Mouse (Mus musculus) forebrain, embryonic 10.5 days (tissue): ENCODE results near the gene Dph2. TPM values are rescaled to one million over a fixed set of nuclear protein-coding genes. Genes with fewer than 3 reads are reported as not detected.

Experiments used
- DNase-seq: peaks from one replicate; pipeline ENCODE4 v3.0.0-alpha.2; 2017; ENCODE audit warnings: low spot score; ENCODE audit errors: extremely low spot score
- H3K27ac ChIP-seq: fragments of 300-500 bp; sonication (generic); 2 replicates; pipeline ENCODE4 v1.5.1; 2016; ENCODE audit warnings: mild to moderate bottlenecking
- H3K27me3 ChIP-seq: fragments of 300-500 bp; sonication (generic); 2 replicates; pipeline ENCODE4 v1.6.1; 2016; ENCODE audit warnings: mild to moderate bottlenecking; ENCODE audit not compliant: poor library complexity, severe bottlenecking
- H3K36me3 ChIP-seq: fragments of 300-500 bp; sonication (generic); replicated peaks from 2 replicates; pipeline ENCODE4 v1.6.1; 2016; ENCODE audit warnings: mild to moderate bottlenecking, moderate library complexity
- H3K4me1 ChIP-seq: fragments of 300-500 bp; sonication (generic); 2 replicates; pipeline ENCODE4 v1.6.1; 2016
- H3K4me3 ChIP-seq: fragments of 300-500 bp; sonication (generic); 2 replicates; pipeline ENCODE4 v1.5.1; 2016; ENCODE audit warnings: mild to moderate bottlenecking, moderate library complexity
- H3K9me3 ChIP-seq: fragments of 300-500 bp; sonication (generic); 2 replicates; pipeline ENCODE4 v1.6.1; 2016; ENCODE audit warnings: mild to moderate bottlenecking, moderate library complexity
- WGBS: fragments of 180-500 bp; shearing (Covaris S2); methylation state at CpG from one replicate; pipeline ENCODE4 v1.1.7; 2016; 5-methylcytosine and 5-hydroxymethylcytosine counted together
- polyA plus RNA-seq: library from polyadenylated mRNA; unstranded; fragments of >200 nt; fragmentation: Nextera tagmentation; extraction: Ambion mirVana; gene quantifications from 2 replicates; pipeline ENCODE4 v1.2.1, GENCODE M21; 2016

Gene Dph2
- polyA plus RNA-seq, 1 experiment from 2014 or later = 29.3 TPM

DNA sequence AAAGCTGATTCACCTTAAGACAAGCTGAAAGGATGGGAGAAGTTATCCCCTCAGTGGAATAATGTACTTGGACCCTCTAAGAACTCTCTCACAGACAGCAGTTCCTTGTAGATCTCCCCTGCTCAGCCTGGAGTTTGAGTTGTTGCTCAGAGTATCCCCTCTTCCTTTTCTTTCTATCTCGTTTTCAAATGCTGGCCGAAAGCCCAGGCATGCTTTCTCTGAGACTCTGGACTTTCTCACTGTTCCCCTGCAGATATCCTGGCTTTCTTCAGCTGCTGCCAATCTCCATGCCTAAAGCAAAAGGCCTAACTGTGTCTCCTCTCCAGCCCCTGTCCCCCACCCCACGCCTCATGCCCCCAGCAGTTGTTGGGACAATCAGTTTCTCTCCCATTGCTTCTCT is 26.4 kb upstream of the Dph2 start:
- no peak overlapping the region for H3K27ac ChIP-seq
- H3K9me3 ChIP-seq = no peaks in the 10 kb centered on the region
- WGBS = 89% methylated on average over 3 of the region's 3 CpGs
- H3K4me1 ChIP-seq = peaks cover 25% of the 10 kb centered on the region
- no peak for DNase-seq
- H3K36me3 ChIP-seq = no peaks in the 10 kb centered on the region; the same call in 1 of the 2 replicates
- peaks cover 10% of the 10 kb centered on the region for H3K27me3 ChIP-seq
- H3K4me3 ChIP-seq = no peak overlapping the region

DNA sequence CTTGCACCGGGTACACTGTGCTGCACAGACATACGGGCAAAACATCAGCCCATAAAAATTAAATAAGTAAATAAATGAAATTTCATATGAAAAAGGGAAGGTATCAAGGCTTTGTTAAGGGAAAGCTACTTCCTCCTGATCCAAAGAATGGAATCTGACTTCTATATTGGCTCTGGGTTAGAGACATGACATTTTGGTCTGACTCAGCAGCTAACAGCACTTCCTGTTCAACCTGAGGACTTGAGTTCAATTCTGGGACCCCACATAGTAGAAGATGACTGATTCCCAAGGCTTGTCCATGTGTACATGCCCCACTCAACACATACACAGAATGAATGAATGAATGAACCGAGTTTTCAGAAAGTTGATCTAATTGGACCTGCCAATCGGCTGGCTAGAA is 26.0 kb upstream of the Dph2 start:
- Histone ChIP-seq H3K9me3 (no peaks in the 10 kb centered on the region), H3K4me3 (no peak overlapping the region), H3K36me3 (no peaks in the 10 kb centered on the region; the same call in 1 of the 2 replicates), H3K27me3 (peaks cover 5% of the 10 kb centered on the region; the same call in 1 of the 2 replicates), H3K27ac (no peak overlapping the region), H3K4me1 (peaks cover 29% of the 10 kb centered on the region)
- WGBS = 92% methylated on average over 4 of the region's 4 CpGs
- no peak for DNase-seq

DNA sequence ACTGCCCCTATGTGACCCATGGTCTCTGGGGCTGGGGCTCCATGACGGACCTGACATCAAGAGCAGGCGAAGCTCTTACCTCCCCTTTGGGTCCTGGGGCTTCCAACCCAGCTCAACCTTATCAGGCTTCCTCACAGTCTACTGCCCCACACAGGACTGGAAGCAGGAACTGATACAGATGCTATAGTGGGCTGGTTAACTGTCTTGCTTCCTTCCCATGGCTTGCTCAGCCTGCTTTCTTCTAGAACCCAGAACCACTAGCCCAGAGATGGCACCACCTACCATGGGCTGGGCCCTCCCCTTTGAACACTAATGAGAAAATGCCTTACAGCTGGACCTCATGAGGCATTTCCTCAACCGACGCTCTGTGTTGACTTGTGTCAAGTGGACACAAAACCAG is 25.6 kb upstream of the Dph2 start:
- Histone ChIP-seq H3K27ac (no peak overlapping the region), H3K36me3 (peaks cover 3% of the 10 kb centered on the region), H3K4me3 (no peak overlapping the region), H3K27me3 (0 out of 2 replicates have a peak, but pooled peaks cover under 1% of the 10 kb centered on the region), H3K4me1 (peaks cover 33% of the 10 kb centered on the region), H3K9me3 (no peaks in the 10 kb centered on the region)
- 84% methylated on average over 4 of the region's 4 CpGs for WGBS
- no peak for DNase-seq

DNA sequence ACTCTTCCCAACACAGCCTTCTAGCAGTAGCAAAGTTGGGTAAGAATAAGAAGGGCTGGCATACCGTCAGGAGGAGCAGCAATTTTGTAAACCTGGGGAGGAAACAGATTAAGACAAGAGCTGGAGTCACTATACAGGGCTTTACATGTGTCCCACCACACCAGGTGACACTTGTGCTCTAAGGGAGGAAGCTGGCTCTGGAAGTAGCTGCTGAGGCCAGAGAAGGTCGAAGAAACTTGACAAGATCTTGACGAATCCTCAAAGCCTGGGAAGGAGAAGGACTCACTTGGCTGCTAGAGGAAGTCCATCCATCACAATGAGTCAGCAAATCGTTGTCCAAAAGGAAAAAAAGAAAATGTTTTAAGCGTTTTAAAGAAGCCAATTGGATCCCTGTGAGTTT is 24.6 kb upstream of the Dph2 start:
- H3K4me3 ChIP-seq = peak overlapping the region; percentile 63; the same call in 1 of the 2 replicates
- no peak overlapping the region for H3K27ac ChIP-seq
- no peaks in the 10 kb centered on the region for H3K27me3 ChIP-seq
- DNase-seq = no peak
- WGBS = 90% methylated on average over 5 of the region's 5 CpGs
- peaks cover 44% of the 10 kb centered on the region for H3K4me1 ChIP-seq
- no peaks in the 10 kb centered on the region for H3K9me3 ChIP-seq
- peaks cover 13% of the 10 kb centered on the region for H3K36me3 ChIP-seq

DNA sequence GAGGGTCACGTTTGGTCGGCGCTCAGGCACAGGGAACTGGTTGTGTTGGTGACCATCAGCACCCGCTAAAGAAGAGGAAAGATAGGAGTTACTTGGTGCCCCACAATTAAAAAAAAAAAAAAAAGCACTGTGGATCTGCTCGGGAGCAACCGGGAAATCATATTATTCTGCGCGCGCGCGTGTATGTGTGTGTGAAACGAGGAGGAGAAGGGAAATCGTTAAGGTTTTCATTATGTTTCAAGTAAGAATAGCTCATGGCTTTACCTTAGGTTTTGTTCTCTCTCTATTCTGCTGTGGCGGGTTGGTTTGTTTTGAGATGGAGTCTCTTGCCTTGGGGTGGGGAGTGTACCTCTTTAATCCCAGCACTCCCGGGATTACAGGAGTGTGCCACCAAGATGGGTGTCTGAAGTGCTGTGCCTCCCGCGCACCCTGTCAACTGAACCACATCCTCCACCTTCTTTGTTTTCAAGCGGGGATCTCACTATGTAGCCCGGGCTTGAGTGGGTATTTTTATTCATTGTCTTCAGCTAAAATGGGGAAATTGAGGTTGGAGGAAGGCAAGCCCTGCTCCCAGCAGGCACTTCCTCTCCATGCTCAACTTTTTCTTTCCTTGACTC is 23.8 kb upstream of the Dph2 start:
- H3K27me3 ChIP-seq = no peaks in the 10 kb centered on the region
- peak overlapping the region; percentile 63 for H3K4me3 ChIP-seq
- 10% methylated on average over 19 of the region's 19 CpGs for WGBS
- no peak for DNase-seq
- no peaks in the 10 kb centered on the region for H3K9me3 ChIP-seq
- peaks cover 21% of the 10 kb centered on the region for H3K36me3 ChIP-seq
- H3K27ac ChIP-seq = peak overlapping the region; percentile 99
- H3K4me1 ChIP-seq = peaks cover 44% of the 10 kb centered on the region

DNA sequence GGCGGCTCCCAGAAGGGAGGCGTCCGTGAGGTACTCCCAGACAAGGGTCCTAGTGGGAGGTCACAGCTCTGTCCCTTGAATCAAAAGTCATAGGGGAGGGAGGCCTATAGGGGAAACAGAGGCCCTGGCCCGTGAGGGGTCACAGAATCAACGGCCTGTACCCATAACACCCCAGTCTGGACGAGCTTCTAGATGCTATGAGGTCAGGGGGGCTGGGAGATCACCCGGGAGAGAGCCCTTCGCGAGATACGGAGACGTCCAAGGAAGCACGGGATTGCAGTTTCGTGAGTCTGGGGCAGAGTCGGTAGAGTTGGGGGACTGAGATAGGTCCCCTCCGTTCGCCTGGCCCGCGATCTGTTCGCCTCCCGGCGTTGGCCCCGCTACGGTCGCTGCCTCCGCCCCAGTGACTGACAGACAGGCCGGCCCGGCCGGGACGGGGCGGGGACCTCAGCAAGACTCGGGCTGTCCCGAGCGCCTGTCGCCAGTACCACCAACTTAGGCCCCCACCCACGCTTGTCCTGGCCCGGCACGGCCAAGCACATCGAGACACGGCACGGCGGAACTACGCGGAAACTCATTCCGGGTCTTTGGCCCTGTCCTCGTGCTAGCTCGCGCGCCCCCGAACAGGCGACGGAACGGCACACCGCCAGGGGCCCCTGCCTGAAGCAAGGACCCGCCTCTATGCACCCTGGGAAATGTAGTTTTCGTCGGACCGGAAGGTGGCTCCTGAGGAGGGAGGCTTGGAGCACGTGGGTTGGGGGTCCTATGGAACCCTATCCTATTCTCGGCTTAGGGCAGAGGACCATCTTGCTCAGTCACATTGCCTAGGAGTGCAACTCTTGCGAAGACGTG is 23.0 kb upstream of the Dph2 start, which contains the start of gene Ipo13:
Gene Ipo13 (minus strand): TSS at position 409 of the 852 bp plus-strand sequence.
- peaks cover 29% of the 10 kb centered on the region for H3K36me3 ChIP-seq
- no peaks in the 10 kb centered on the region for H3K9me3 ChIP-seq
- H3K27ac ChIP-seq = peak within 1 kb of the TSS; percentile 99
- peak within 1 kb of the TSS; percentile 63 for H3K4me3 ChIP-seq
- H3K27me3 ChIP-seq = no peaks in the 10 kb centered on the region
- H3K4me1 ChIP-seq = peaks cover 47% of the 10 kb centered on the region
- DNase-seq = peak; percentile 93
- under 1% methylated on average over 61 of the region's 61 CpGs for WGBS

DNA sequence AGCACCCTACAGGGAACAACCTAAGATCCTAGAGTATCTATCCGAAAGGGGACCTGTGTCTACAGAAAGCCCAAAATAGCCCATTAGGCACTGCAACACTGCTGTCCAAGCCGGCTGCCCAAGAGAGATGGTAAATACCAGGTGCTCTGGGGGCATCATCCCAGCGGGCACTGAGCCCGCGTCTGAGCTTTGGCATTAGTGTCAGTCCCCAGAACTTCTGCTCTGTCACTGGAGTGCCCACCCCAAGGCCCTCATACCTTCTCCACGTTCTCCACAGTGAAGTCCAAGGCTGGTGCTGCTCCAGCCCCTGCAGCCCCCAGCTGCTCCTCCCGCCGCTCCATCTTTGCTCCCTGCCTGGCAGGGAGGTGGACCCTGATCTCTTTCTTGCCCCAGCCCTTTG is 22.2 kb upstream of the Dph2 start:
- Histone ChIP-seq H3K9me3 (no peaks in the 10 kb centered on the region), H3K4me3 (peak overlapping the region; percentile 63), H3K36me3 (peaks cover 37% of the 10 kb centered on the region), H3K27ac (peak overlapping the region; percentile 99), H3K4me1 (peaks cover 55% of the 10 kb centered on the region), H3K27me3 (no peaks in the 10 kb centered on the region)
- 19% methylated on average over 8 of the region's 8 CpGs for WGBS
- DNase-seq = no peak

DNA sequence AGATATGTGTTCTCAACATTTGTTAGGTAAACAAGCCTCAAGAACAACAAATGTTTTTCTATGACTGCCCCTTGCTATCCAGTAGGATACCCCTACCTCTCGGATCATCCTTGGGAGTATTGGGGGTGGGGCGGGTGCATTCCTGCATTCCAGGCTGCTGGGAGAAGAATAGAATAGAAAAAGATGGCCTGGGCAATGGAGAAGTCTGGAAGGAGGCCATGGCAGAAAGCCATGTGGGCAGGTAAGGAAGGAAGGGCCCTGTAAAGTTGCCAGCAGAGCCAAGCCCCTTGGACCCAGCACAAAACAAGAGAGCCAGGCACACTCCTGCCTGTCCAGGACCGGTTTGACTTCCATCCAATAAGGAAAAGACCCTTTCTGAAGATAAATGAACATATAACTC is 21.6 kb upstream of the Dph2 start:
- peaks cover 61% of the 10 kb centered on the region for H3K4me1 ChIP-seq
- H3K27ac ChIP-seq = no peak overlapping the region
- H3K9me3 ChIP-seq = no peaks in the 10 kb centered on the region
- peaks cover 41% of the 10 kb centered on the region for H3K36me3 ChIP-seq
- no peak for DNase-seq
- peak overlapping the region; percentile 63 for H3K4me3 ChIP-seq
- no peaks in the 10 kb centered on the region for H3K27me3 ChIP-seq
- WGBS = 38% methylated on average over 3 of the region's 3 CpGs

DNA sequence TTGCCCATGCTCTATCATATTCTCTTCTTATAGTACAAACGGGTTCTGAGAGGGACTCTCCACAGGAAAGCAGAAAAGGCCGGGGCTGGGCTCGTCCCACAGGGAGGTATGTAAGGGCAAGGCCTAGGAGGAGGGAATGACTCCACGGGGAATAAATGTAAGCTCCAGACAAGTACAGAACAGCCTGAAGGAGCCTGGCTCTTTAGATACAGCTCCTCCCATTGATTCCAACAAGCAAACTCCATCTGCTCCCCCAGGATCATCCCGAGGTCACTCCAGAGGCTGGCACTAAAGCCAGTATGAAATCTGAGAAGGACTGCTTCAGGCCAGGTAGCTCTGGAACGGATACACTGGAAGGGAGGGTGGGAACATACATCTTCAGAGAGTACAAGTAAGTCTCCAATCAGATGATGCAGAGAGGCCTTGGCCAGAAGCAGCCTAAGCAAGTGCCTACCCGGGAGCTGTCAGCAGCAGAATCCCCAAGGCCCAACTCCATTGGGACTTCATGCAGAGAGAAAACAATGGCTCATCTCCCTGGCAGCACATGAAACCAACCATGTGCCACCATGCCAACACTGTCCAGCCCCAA is 20.9 kb upstream of the Dph2 start:
- WGBS = 81% methylated on average over 7 of the region's 7 CpGs
- H3K4me1 ChIP-seq = peaks cover 68% of the 10 kb centered on the region
- DNase-seq = no peak

DNA sequence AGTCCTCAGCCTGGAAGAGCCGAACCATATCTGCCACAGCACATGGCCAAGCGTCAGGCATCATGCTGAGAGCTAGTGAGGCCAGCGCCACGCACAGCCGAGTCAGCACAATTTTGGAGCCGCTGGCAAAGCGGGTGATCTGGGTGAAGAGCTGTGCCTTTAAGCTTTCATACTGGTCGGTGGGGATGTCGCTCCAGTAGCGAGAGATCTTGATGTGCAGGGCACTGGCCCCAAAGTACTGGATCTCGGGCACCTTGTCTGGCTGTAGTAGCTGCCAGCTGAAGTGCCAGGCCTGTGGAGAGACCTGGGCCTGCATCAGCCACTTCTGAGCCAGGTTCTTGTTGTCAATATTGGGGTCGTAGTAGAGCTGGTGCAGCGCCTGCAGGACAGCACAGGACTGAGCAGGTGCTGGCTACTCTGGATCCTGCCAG is 20.3 kb upstream of the Dph2 start:
- Histone ChIP-seq H3K27me3 (no peaks in the 10 kb centered on the region), H3K4me3 (no peak overlapping the region), H3K9me3 (no peaks in the 10 kb centered on the region), H3K36me3 (peaks cover 52% of the 10 kb centered on the region), H3K4me1 (peaks cover 68% of the 10 kb centered on the region), H3K27ac (no peak overlapping the region)
- no peak for DNase-seq
- 94% methylated on average over 13 of the region's 13 CpGs for WGBS

More for the DNA sequence above, 20.9 kb upstream of the Dph2 start:
- no peak overlapping the region for H3K27ac ChIP-seq
- no peaks in the 10 kb centered on the region for H3K27me3 ChIP-seq
- H3K4me3 ChIP-seq = peak overlapping the region; percentile 63
- H3K36me3 ChIP-seq = peaks cover 48% of the 10 kb centered on the region
- H3K9me3 ChIP-seq = no peaks in the 10 kb centered on the region

DNA sequence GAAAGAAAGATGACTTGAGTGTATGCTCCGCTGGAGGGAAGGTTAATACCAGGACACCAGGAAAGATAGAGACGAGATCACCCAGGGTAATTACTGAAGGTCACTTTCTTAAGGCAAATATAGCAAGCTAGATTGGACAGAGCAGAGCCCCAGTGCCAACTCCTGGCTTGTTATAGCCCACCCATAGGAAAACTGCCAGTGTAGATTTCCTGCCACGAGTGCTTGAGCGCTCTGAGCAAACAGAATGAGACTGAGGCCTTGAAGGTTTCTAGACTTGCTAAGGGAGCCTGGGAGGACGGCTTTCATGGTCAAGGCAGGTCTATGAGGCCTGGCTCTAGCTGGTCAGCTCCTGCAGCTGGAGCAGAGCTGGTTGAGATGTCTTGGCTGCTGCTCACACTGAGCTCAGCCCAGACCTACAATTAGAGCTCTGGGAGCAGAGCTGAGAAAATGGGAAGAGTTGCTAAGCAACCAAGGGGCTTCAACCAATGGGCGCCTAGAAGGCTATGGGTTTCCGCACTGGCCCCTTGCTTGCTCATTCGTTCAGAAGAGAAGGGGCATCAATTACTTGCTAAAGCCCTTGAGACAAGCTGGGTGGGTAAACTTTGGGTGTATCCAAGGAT is 17.1 kb upstream of the Dph2 start:
- WGBS = 77% methylated on average over 8 of the region's 8 CpGs
- Histone ChIP-seq H3K27me3 (no peaks in the 10 kb centered on the region), H3K4me3 (no peak overlapping the region; the same call in 1 of the 2 replicates), H3K36me3 (peaks cover 82% of the 10 kb centered on the region), H3K27ac (peak overlapping the region; percentile 66; the same call in 1 of the 2 replicates), H3K4me1 (peaks cover 50% of the 10 kb centered on the region), H3K9me3 (no peaks in the 10 kb centered on the region)
- no peak for DNase-seq

DNA sequence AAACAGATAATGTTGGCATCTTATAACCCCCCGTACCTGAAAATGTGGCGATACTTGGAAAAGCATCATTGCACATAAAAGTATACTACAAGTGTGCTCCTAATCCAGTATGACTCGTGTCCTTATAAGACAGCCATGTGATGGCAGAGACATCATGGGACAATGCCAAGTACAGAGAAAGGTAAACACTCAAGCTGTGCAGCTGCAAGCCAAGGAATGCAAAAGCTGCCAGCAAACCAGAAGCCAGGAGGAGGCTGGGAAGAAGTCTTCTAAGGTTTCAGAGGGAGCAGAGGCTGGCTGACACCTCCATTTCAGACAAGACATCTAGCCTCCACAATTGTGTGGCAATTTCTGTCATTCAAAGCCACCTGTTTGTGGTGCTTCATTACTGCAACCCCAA is 14.4 kb upstream of the Dph2 start:
- Histone ChIP-seq H3K36me3 (peaks cover 94% of the 10 kb centered on the region), H3K9me3 (no peaks in the 10 kb centered on the region), H3K4me1 (peaks cover 24% of the 10 kb centered on the region), H3K4me3 (no peak overlapping the region), H3K27me3 (no peaks in the 10 kb centered on the region), H3K27ac (no peak overlapping the region)
- DNase-seq = no peak
- WGBS = 96% methylated on average over 3 of the region's 3 CpGs
